22 mouse cellular contexts compared by ENCODE assay signal in genomic region chr2:170530256-170530655, GRCm38 (mm10). TPM values are rescaled to one million over a fixed set of nuclear protein-coding genes. Genes with fewer than 3 reads are reported as not detected.
DNase-seq lines count a peak whose midpoint lies in the region; TF ChIP-seq lines count a peak whose summit lies in the region.
"Had no signal": no experiment of that assay in that cellular context is flagged by ENCODE, and none has a peak within 500 bp of the region (broad histone marks: within the 10 kb centered on the region; RNA-seq: fewer than 3 reads in every experiment).

No protein-coding gene starts in this region.

- no peak for TF ChIP-seq CTCF in E14TG2a.4 (conservative IDR thresholded peaks at IDR 0.05; ENCODE audit: low read length)

- no peaks in the 10 kb centered on the region for H3K27me3 ChIP-seq in E14TG2a.4 (ENCODE audit: insufficient read depth, low read length)
- H3K27me3 ChIP-seq: CH12.LX; embryonic facial prominence, embryonic 12.5 days; forebrain, embryonic 12.5 days; Patski had no signal

- H3K9me3 ChIP-seq in E14TG2a.4 (ENCODE audit: low read length) = no peaks in the 10 kb centered on the region
- H3K9me3 ChIP-seq: embryonic facial prominence, embryonic 10.5 days; embryonic facial prominence, embryonic 12.5 days; forebrain, embryonic 12.5 days had no signal

- peaks cover 87% of the 10 kb centered on the region for H3K4me1 ChIP-seq in E14TG2a.4 (replicated peaks; ENCODE audit: low read depth, low read length)
- H3K4me1 ChIP-seq: embryonic facial prominence, embryonic 10.5 days; embryonic facial prominence, embryonic 12.5 days; forebrain, embryonic 12.5 days had no signal

- H3K36me3 ChIP-seq in E14TG2a.4 (ENCODE audit: insufficient read depth, low read length) = no peaks in the 10 kb centered on the region
- H3K36me3 ChIP-seq: embryonic facial prominence, embryonic 10.5 days; embryonic facial prominence, embryonic 12.5 days; forebrain, embryonic 12.5 days; G1E had no signal

- peak overlapping the region; percentile 60 for H3K4me3 ChIP-seq in E14TG2a.4 (replicated peaks; ENCODE audit: low read length)
- H3K4me3 ChIP-seq: embryonic facial prominence, embryonic 10.5 days; embryonic facial prominence, embryonic 12.5 days; forebrain, embryonic 12.5 days had no signal

- DNase-seq in ES-CJ7 (ENCODE audit: low read depth, low spot score) (peak; percentile 85), R1 (ENCODE audit: low read depth, low spot score) (peak; percentile 91)
- no peak for DNase-seq in left cerebral cortex, adult 18-20 months (ENCODE audit: low spot score in 2 of 2)
- no peak for DNase-seq in retina, embryonic 14.5 days (ENCODE audit: low spot score)
- no peak for DNase-seq in heart, postnatal 4 days
- DNase-seq: adrenal gland, adult 8-10 months; adrenal gland, postnatal 14 days; adrenal gland, postnatal 36 days; B cell, adult 2 months; cerebellum, adult 11-12 months; cerebellum, adult 2 months; cerebellum, adult 9-10 months; cerebellum, postnatal 10 days; cerebellum, postnatal 25 days had no signal

RNA-seq across cellular contexts. Expression of gene Cyp24a1, which starts 33.3 kb away (rescaled TPM):
- not detected for total RNA-seq in left cerebral cortex, adult 18-20 months (2021)
- not detected for total RNA-seq in heart, postnatal 4 days (2021)
- total RNA-seq: adrenal gland, adult 18-20 months; adrenal gland, adult 8-10 months; adrenal gland, postnatal 14 days; adrenal gland, postnatal 36 days; CH12.LX; G1E had no signal

RNA-seq across cellular contexts. Expression of gene Pfdn4, which starts 34.0 kb away (rescaled TPM):
- 10 to 100 TPM; 32.8 to 33.7 TPM for total RNA-seq in left cerebral cortex, adult 18-20 months (2021)
- 10 to 100 TPM; 15.4 to 17.2 TPM for total RNA-seq in heart, postnatal 4 days (2021)

Comparison
In these comparisons a context has a peak if more than half of its experiments do, and no peak if none do; other contexts are left out.
1. DNase-seq: peak in ES-CJ7 (single experiment) and R1 (single experiment); none in left cerebral cortex, adult 18-20 months (0 of 2), retina, embryonic 14.5 days (single experiment) and heart, postnatal 4 days (single experiment).